Mouse (Mus musculus) erythroblast, embryonic 14.5 days (primary cell): ENCODE measurements around the gene Mrtfa.

Experiments used
- GATA1 ChIP-seq: IDR thresholded peaks from 2 replicates; pipeline ENCODE4 v1.6.1; 2012; ENCODE audit warnings: low read length, inconsistent platforms, mixed read lengths
- TAL1 ChIP-seq: IDR thresholded peaks from 3 replicates; pipeline ENCODE4 v1.6.1; 2012; ENCODE audit warnings: low read length, inconsistent platforms, mixed read lengths

DNA sequence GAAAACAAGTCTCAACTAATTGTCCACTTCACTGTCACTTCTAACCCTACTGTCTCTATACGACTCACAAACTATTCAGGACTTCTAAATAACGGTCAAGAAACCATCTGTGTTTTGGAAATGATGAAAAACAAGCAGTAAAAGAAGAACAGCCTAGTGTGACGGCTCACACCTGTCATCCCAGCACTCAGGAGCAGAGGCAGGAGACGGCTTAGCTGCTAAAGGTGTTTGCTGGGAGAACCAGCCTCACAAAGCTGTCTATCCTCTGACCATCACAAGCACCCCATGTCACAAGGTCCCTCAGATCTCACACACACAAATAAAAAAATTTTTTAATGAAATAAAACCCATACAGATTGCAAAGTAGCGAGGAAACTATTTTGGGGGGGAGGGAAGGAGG, 67.4 kb downstream of the Mrtfa start:
- TF ChIP-seq TAL1: no peak
- no peak for TF ChIP-seq GATA1
